Mouse (Mus musculus): ENCODE data around the gene Emp2.

Gene Emp2

DNA sequence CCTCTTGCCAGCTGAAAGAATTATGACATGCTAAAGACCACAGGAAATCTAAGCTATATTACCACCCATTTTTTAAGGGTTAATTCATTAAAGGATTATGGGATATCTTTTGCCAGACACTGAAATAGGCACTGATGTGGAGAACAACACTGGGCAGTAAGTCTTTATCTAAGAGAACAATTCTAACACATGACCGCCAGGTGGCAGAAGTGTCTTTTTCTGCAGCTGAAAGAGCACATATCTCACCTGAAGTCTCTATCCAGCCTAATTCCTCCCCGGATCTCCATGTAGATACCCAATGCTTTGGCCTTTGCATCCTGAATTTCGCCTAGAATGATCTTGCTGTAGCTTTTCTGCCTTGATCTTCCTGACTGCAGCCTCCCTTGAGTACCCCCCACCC, 41.5 kb downstream of the Emp2 start:
- in situ Hi-C loops (cut with MboI; ENCODE audit: unreplicated experiment in 2 of 2) = loop anchor here in 1 of 2 experiments (10.0 to 25.0 kb wide), 2 partner anchors 583 to 1860 kb away; no protein-coding TSS in a partner anchor

DNA sequence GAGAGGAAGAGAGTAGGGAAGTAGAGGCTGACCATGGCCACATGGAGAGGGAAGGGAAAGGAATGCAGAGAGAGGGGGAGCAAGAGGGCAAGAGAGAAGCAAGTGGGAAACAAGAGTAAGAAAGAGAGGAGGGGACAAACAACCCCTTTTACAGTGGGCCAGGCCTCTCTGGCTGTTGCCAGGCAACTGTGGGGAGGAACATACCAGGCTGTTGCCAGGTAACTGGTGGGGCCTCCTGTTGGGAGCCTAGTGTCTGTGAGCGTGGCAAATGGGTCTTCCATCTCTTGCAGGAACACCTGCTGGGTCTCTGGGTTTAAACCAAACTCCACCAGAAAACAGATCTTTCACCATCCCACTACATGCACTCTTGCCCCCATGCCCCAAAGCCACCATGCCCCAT, 59.8 kb downstream of the Emp2 start:
- in situ Hi-C loops (cut with MboI; ENCODE audit: unreplicated experiment in 2 of 2) = loop anchor here in 1 of 2 experiments (25.0 kb wide), 1 partner anchor 1842 kb away; no protein-coding TSS in a partner anchor

DNA sequence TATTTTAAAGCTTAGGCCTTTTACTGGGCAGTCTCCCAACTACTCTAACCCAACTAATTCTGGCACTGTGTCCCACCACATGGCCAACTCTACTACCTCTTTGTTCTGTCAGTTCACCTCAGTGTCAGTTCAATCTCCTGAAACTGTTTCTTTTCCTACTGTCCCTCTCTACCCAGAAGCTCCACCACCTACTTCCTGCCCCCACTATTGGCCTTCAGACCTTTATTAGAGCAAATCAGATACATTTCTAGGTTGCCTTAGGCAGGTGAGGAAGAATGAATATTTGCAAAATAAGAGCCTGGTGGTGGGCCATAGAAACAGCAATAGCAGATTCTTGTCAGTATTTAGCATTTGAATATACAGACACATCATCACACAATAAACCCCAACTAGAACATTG, 77.2 kb downstream of the Emp2 start:
- in situ Hi-C loops (cut with MboI; ENCODE audit: unreplicated experiment in 2 of 2) = no loop called here

All from v-Abl transformed pro-B cells (cell line).